Mouse (Mus musculus) brain, embryonic 14.5 days (tissue): Measurements from ENCODE around the gene Pgap1. TPM values are rescaled to one million over a fixed set of nuclear protein-coding genes. Genes with fewer than 3 reads are reported as not detected.
A peak's percentile ranks its signal among the peaks of the same experiment; 100 is the strongest.

ENCODE experiments used
- DNase-seq: peaks from one replicate; pipeline ENCODE4 v3.0.0-alpha.2; 2011; ENCODE audit warnings: low read depth
- CTCF ChIP-seq: fragments of 200-500 bp; IDR thresholded peaks from 2 replicates; pipeline ENCODE4 v1.5.1; 2012; ENCODE audit warnings: inconsistent platforms, mild to moderate bottlenecking, moderate library complexity, borderline replicate concordance; ENCODE audit not compliant: insufficient read depth, insufficient read length; ENCODE audit errors: extremely low read depth
- POLR2A ChIP-seq: fragments of 200-500 bp; IDR thresholded peaks from 2 replicates; pipeline ENCODE4 v1.6.1; 2012; ENCODE audit warnings: mild to moderate bottlenecking, inconsistent platforms, borderline replicate concordance; ENCODE audit not compliant: poor library complexity, insufficient read depth, insufficient read length, severe bottlenecking; ENCODE audit errors: extremely low read depth
- polyA plus RNA-seq: library from polyadenylated mRNA; depleted of rRNA; stranded (reverse); fragments of >200 nt; gene quantifications from 2 replicates; pipeline ENCODE4 v1.2.3, GENCODE M21; 2012

The Pgap1 gene
- polyA plus RNA-seq, 1 experiment: 24.4 TPM

GRCm38 (mm10) chr1:54563923-54564322 lies 6.4 kb upstream of the Pgap1 start:
- DNase-seq: no peak
- TF ChIP-seq POLR2A (no peak), CTCF (no peak)

- DNase-seq: peak; percentile 56
- TF ChIP-seq CTCF: no peak
- TF ChIP-seq POLR2A: no peak
Observed at GRCm38 (mm10) chr1:54556586-54557221, 780 bp downstream of the Pgap1 start.

- TF ChIP-seq POLR2A (no peak), CTCF (no peak)
- DNase-seq: peak; percentile 50
Observed at GRCm38 (mm10) chr1:54555364-54556140, 1.9 kb downstream of the Pgap1 start.

GRCm38 (mm10) chr1:54552621-54553020 lies 4.9 kb downstream of the Pgap1 start:
- no peak for DNase-seq

GRCm38 (mm10) chr1:54545200-54545599 lies 12.3 kb downstream of the Pgap1 start:
- no peak for DNase-seq
- TF ChIP-seq CTCF (no peak), POLR2A (no peak)

More at GRCm38 (mm10) chr1:54552621-54553020, 4.9 kb downstream of the Pgap1 start:
- TF ChIP-seq POLR2A (no peak), CTCF (no peak)

GRCm38 (mm10) chr1:54542920-54543319 lies 14.6 kb downstream of the Pgap1 start:
- no peak for DNase-seq
- TF ChIP-seq CTCF (no peak), POLR2A (no peak)

GRCm38 (mm10) chr1:54531170-54531569 lies 26.3 kb downstream of the Pgap1 start:
- TF ChIP-seq CTCF: no peak
- TF ChIP-seq POLR2A: no peak
- no peak for DNase-seq

- DNase-seq: no peak
- no peak for TF ChIP-seq POLR2A
- TF ChIP-seq CTCF: no peak
Observed at GRCm38 (mm10) chr1:54523717-54524116, 33.8 kb downstream of the Pgap1 start.

- TF ChIP-seq POLR2A: no peak
- no peak for TF ChIP-seq CTCF
- no peak for DNase-seq
Observed at GRCm38 (mm10) chr1:54520062-54520577, 37.4 kb downstream of the Pgap1 start.

GRCm38 (mm10) chr1:54513836-54514235 lies 43.6 kb downstream of the Pgap1 start:
- DNase-seq: no peak
- TF ChIP-seq POLR2A: no peak
- TF ChIP-seq CTCF: no peak

GRCm38 (mm10) chr1:54498496-54498895 lies 59.0 kb downstream of the Pgap1 start:
- TF ChIP-seq CTCF: no peak
- no peak for TF ChIP-seq POLR2A
- no peak for DNase-seq

- DNase-seq: no peak
- TF ChIP-seq POLR2A (no peak), CTCF (no peak)
Observed at GRCm38 (mm10) chr1:54496254-54496653, 61.2 kb downstream of the Pgap1 start.

GRCm38 (mm10) chr1:54493496-54493895 lies 64.0 kb downstream of the Pgap1 start:
- no peak for TF ChIP-seq POLR2A
- no peak for TF ChIP-seq CTCF
- no peak for DNase-seq
